ENCODE assay signal across 9 mouse cellular contexts in genomic region chr5:129761865-129762540, GRCm38 (mm10). TPM values are rescaled to one million over a fixed set of nuclear protein-coding genes. Genes with fewer than 3 reads are reported as not detected.
DNase-seq lines count a peak whose midpoint lies in the region; ATAC-seq and TF ChIP-seq lines count a peak whose summit lies in the region.
"Had no signal": no experiment of that assay in that cellular context is flagged by ENCODE, and none has a peak within 500 bp of the region (broad histone marks: within the 10 kb centered on the region; RNA-seq: fewer than 3 reads in every experiment).

No protein-coding gene starts in this region.

- peak overlapping the region; percentile 66 for H3K27ac ChIP-seq in ES-Bruce4 (ENCODE audit: insufficient read depth, low read length)
- peak overlapping the region; percentile 13; the same call in 1 of the 2 replicates for H3K27ac ChIP-seq in embryonic facial prominence, embryonic 11.5 days (replicated peaks; ENCODE audit: low read depth, low read length)
- peak overlapping the region; percentile 80 for H3K27ac ChIP-seq in hindbrain, embryonic 16.5 days (ENCODE audit: low read depth, low read length)
- peak overlapping the region; percentile 70 for H3K27ac ChIP-seq in limb, embryonic 14.5 days (replicated peaks; ENCODE audit: low read depth, low read length)
- H3K27ac ChIP-seq: liver, embryonic 13.5 days had no signal

- no peaks in the 10 kb centered on the region for H3K36me3 ChIP-seq in ES-Bruce4 (ENCODE audit: control insufficient read depth, insufficient read depth, low read length, poor library complexity, severe bottlenecking)
- no peaks in the 10 kb centered on the region for H3K36me3 ChIP-seq in embryonic facial prominence, embryonic 11.5 days (replicated peaks; ENCODE audit: control insufficient read depth, insufficient read depth, low read depth, low read length)
- H3K36me3 ChIP-seq in hindbrain, embryonic 16.5 days (ENCODE audit: control insufficient read depth, insufficient read depth, low read length), result peaks cover 4% of the 10 kb centered on the region; the same call in 1 of the 2 replicates
- H3K36me3 ChIP-seq in limb, embryonic 14.5 days (ENCODE audit: control insufficient read depth, insufficient read depth, low read length), result peaks cover 27% of the 10 kb centered on the region

- H3K27me3 ChIP-seq in ES-Bruce4 (ENCODE audit: control insufficient read depth, insufficient read depth, low read length, poor library complexity, severe bottlenecking), result no peaks in the 10 kb centered on the region
- H3K27me3 ChIP-seq in embryonic facial prominence, embryonic 11.5 days (ENCODE audit: control insufficient read depth, insufficient read depth, low read length), result no peaks in the 10 kb centered on the region
- H3K27me3 ChIP-seq in hindbrain, embryonic 16.5 days (replicated peaks; ENCODE audit: control insufficient read depth, insufficient read depth, low read length), result no peaks in the 10 kb centered on the region
- H3K27me3 ChIP-seq in limb, embryonic 14.5 days (ENCODE audit: control insufficient read depth, insufficient read depth, low read length), result no peaks in the 10 kb centered on the region
- H3K27me3 ChIP-seq: liver, embryonic 13.5 days had no signal

- no peak overlapping the region for H3K4me2 ChIP-seq in embryonic facial prominence, embryonic 11.5 days (ENCODE audit: low read depth, low read length)
- H3K4me2 ChIP-seq in hindbrain, embryonic 16.5 days (ENCODE audit: low read length), result no peak overlapping the region
- H3K4me2 ChIP-seq in limb, embryonic 14.5 days (replicated peaks; ENCODE audit: low read depth, low read length, severe bottlenecking), result no peak overlapping the region
- H3K4me2 ChIP-seq: liver, embryonic 13.5 days had no signal

- ATAC-seq in embryonic facial prominence, embryonic 11.5 days (replicated peaks; ENCODE audit: insufficient number of reproducible peaks, low FRiP score, low TSS enrichment, low read depth), result peak; percentile 62; the same call in 1 of the 2 replicates
- ATAC-seq in hindbrain, embryonic 16.5 days, result peak; percentile 96
- peak; percentile 55; the same call in 1 of the 2 replicates for ATAC-seq in limb, embryonic 14.5 days (ENCODE audit: low FRiP score, low read depth)
- no peak for ATAC-seq in CD4-positive, CD25-positive, alpha-beta regulatory T cell, adult 4 months
- no peak for ATAC-seq in inflammation-experienced regulatory T-cells, adult 6 months

- peak; percentile 26 for DNase-seq in embryonic facial prominence, embryonic 11.5 days (ENCODE audit: low spot score)
- DNase-seq in limb, embryonic 14.5 days (ENCODE audit: low spot score), result no peak
- no peak for DNase-seq in thymus, postnatal 36 days
- DNase-seq in urinary bladder, adult 18-20 months (ENCODE audit: low spot score in 2 of 2), result no peak
- DNase-seq: liver, embryonic 13.5 days had no signal

- H3K4me3 ChIP-seq in ES-Bruce4 (ENCODE audit: low read depth, low read length), result peak overlapping the region; percentile 19
- H3K4me3 ChIP-seq in embryonic facial prominence, embryonic 11.5 days (ENCODE audit: low read depth, low read length), result no peak overlapping the region
- H3K4me3 ChIP-seq in hindbrain, embryonic 16.5 days (ENCODE audit: low read length), result no peak overlapping the region
- no peak overlapping the region for H3K4me3 ChIP-seq in limb, embryonic 14.5 days (replicated peaks; ENCODE audit: low read length)
- H3K4me3 ChIP-seq: liver, embryonic 13.5 days had no signal

- no peak for TF ChIP-seq POLR2A in ES-Bruce4 (IDR thresholded peaks at IDR 0.05; ENCODE audit: insufficient read depth, low read length)
- TF ChIP-seq POLR2A in limb, embryonic 14.5 days (IDR thresholded peaks at IDR 0.05; ENCODE audit: borderline replicate concordance, extremely low read depth, insufficient read depth, insufficient read length), result no peak

- peak overlapping the region; percentile 2; the same call in 1 of the 2 replicates for H3K9ac ChIP-seq in ES-Bruce4 (ENCODE audit: low read depth, poor library complexity, severe bottlenecking)
- H3K9ac ChIP-seq in embryonic facial prominence, embryonic 11.5 days (replicated peaks; ENCODE audit: low read length), result 0 out of 2 replicates have a peak overlapping the region, but pooled peaks have one; percentile 5
- 0 out of 2 replicates have a peak overlapping the region, but pooled peaks have one; percentile 5 for H3K9ac ChIP-seq in hindbrain, embryonic 16.5 days (ENCODE audit: low read depth, low read length)
- H3K9ac ChIP-seq in limb, embryonic 14.5 days (ENCODE audit: low read depth, low read length, severe bottlenecking), result 0 out of 2 replicates have a peak overlapping the region, but pooled peaks have one; percentile 7
- H3K9ac ChIP-seq: liver, embryonic 13.5 days had no signal

- TF ChIP-seq EP300 in ES-Bruce4 (IDR thresholded peaks at IDR 0.05; ENCODE audit: insufficient read depth, low read depth, low read length), result peak; percentile 55

- TF ChIP-seq CTCF in ES-Bruce4 (IDR thresholded peaks at IDR 0.05; ENCODE audit: low read depth, low read length), result no peak

- H3K4me1 ChIP-seq in ES-Bruce4 (ENCODE audit: control insufficient read depth, insufficient read depth, low read length), result peaks cover 2% of the 10 kb centered on the region
- no peaks in the 10 kb centered on the region for H3K4me1 ChIP-seq in embryonic facial prominence, embryonic 11.5 days (ENCODE audit: control insufficient read depth, insufficient read depth, low read length)
- no peaks in the 10 kb centered on the region for H3K4me1 ChIP-seq in hindbrain, embryonic 16.5 days (ENCODE audit: control insufficient read depth, insufficient read depth, low read depth, low read length)
- H3K4me1 ChIP-seq in limb, embryonic 14.5 days (ENCODE audit: control insufficient read depth, insufficient read depth, low read length), result peaks cover 6% of the 10 kb centered on the region; the same call in 1 of the 2 replicates

- WGBS in embryonic facial prominence, embryonic 11.5 days, result 47% methylated on average over 18 of the region's 18 CpGs
- WGBS in hindbrain, embryonic 16.5 days, result 42% methylated on average over 18 of the region's 18 CpGs
- WGBS in limb, embryonic 14.5 days, result 46% methylated on average over 18 of the region's 18 CpGs

- no peaks in the 10 kb centered on the region for H3K9me3 ChIP-seq in ES-Bruce4 (replicated peaks; ENCODE audit: control insufficient read depth, insufficient read depth, low read length, poor library complexity, severe bottlenecking)
- no peaks in the 10 kb centered on the region for H3K9me3 ChIP-seq in embryonic facial prominence, embryonic 11.5 days (replicated peaks; ENCODE audit: control insufficient read depth, low read length)
- H3K9me3 ChIP-seq in hindbrain, embryonic 16.5 days (ENCODE audit: control insufficient read depth, low read length), result no peaks in the 10 kb centered on the region
- H3K9me3 ChIP-seq in limb, embryonic 14.5 days (ENCODE audit: control insufficient read depth, low read length), result no peaks in the 10 kb centered on the region
- H3K9me3 ChIP-seq: liver, embryonic 13.5 days had no signal

RNA-seq across cellular contexts. Expression of gene Psph, which starts 25.2 kb away (rescaled TPM):
- 28.7 and 31.4 TPM in 2 replicates for polyA plus RNA-seq in ES-Bruce4 (2011; ENCODE audit: insufficient read depth, insufficient read length, low read depth, missing spikeins)
- 34.9 and 36.0 TPM in 2 replicates for polyA plus RNA-seq in embryonic facial prominence, embryonic 11.5 days (2014; fragmentation: Nextera tagmentation; extraction: Ambion mirVana)
- 35.2 and 42.4 TPM in 2 replicates for polyA plus RNA-seq in hindbrain, embryonic 16.5 days (2015; fragmentation: Nextera tagmentation; extraction: Ambion mirVana)
- polyA plus RNA-seq in limb, embryonic 14.5 days (2012; rRNA removed), result 14.5 and 15.9 TPM in 2 replicates
- polyA plus RNA-seq in limb, embryonic 14.5 days (2014; fragmentation: Nextera tagmentation; extraction: Ambion mirVana), result 28.5 and 34.1 TPM in 2 replicates
- 10 to 100 TPM; 46.4 to 64.2 TPM for polyA plus RNA-seq in CD4-positive, CD25-positive, alpha-beta regulatory T cell, adult 4 months (2017; shearing (Covaris generic))
- polyA plus RNA-seq in inflammation-experienced regulatory T-cells, adult 6 months (2017; shearing (Covaris generic)), result 10 to 100 TPM; 43.6 to 79.5 (median 54.1) TPM

RNA-seq across cellular contexts. Expression of gene Nipsnap2, which starts 37.1 kb away (rescaled TPM):
- polyA plus RNA-seq in ES-Bruce4 (2011; ENCODE audit: insufficient read depth, insufficient read length, low read depth, missing spikeins), result 34.9 and 38.0 TPM in 2 replicates
- polyA plus RNA-seq in embryonic facial prominence, embryonic 11.5 days (2014; fragmentation: Nextera tagmentation; extraction: Ambion mirVana), result 85.1 and 92.1 TPM in 2 replicates
- 96.4 and 98.7 TPM in 2 replicates for polyA plus RNA-seq in hindbrain, embryonic 16.5 days (2015; fragmentation: Nextera tagmentation; extraction: Ambion mirVana)
- polyA plus RNA-seq in limb, embryonic 14.5 days (2012; rRNA removed), result 86.1 and 88.5 TPM in 2 replicates
- 114 and 117 TPM in 2 replicates for polyA plus RNA-seq in limb, embryonic 14.5 days (2014; fragmentation: Nextera tagmentation; extraction: Ambion mirVana)
- 10 to 100 TPM; 64.4 to 83.3 TPM for polyA plus RNA-seq in CD4-positive, CD25-positive, alpha-beta regulatory T cell, adult 4 months (2017; shearing (Covaris generic))
- 10 to 100 TPM; 52.3 to 79.8 (median 79.6) TPM for polyA plus RNA-seq in inflammation-experienced regulatory T-cells, adult 6 months (2017; shearing (Covaris generic))

RNA-seq across cellular contexts. Expression of gene Mrps17, which starts 46.7 kb away (rescaled TPM):
- 76.4 and 94.7 TPM in 2 replicates for polyA plus RNA-seq in ES-Bruce4 (2011; ENCODE audit: insufficient read depth, insufficient read length, low read depth, missing spikeins)
- 204 and 216 TPM in 2 replicates for polyA plus RNA-seq in embryonic facial prominence, embryonic 11.5 days (2014; fragmentation: Nextera tagmentation; extraction: Ambion mirVana)
- polyA plus RNA-seq in hindbrain, embryonic 16.5 days (2015; fragmentation: Nextera tagmentation; extraction: Ambion mirVana), result 171 and 176 TPM in 2 replicates
- polyA plus RNA-seq in limb, embryonic 14.5 days (2012; rRNA removed), result 110 and 133 TPM in 2 replicates
- 201 and 209 TPM in 2 replicates for polyA plus RNA-seq in limb, embryonic 14.5 days (2014; fragmentation: Nextera tagmentation; extraction: Ambion mirVana)
- polyA plus RNA-seq in CD4-positive, CD25-positive, alpha-beta regulatory T cell, adult 4 months (2017; shearing (Covaris generic)), result 100 to 1,000 TPM; 104 to 138 TPM
- polyA plus RNA-seq in inflammation-experienced regulatory T-cells, adult 6 months (2017; shearing (Covaris generic)), result 100 to 1,000 TPM; 109 to 124 (median 117) TPM

RNA-seq across cellular contexts. Expression of gene Sept14, which starts 53.7 kb away (rescaled TPM):
- polyA plus RNA-seq in ES-Bruce4 (2011; ENCODE audit: insufficient read depth, insufficient read length, low read depth, missing spikeins), result not detected in 2 replicates
- not detected in 2 replicates for polyA plus RNA-seq in embryonic facial prominence, embryonic 11.5 days (2014; fragmentation: Nextera tagmentation; extraction: Ambion mirVana)
- not detected in 2 replicates for polyA plus RNA-seq in hindbrain, embryonic 16.5 days (2015; fragmentation: Nextera tagmentation; extraction: Ambion mirVana)
- not detected in 2 replicates for polyA plus RNA-seq in limb, embryonic 14.5 days (2012; rRNA removed)
- polyA plus RNA-seq in limb, embryonic 14.5 days (2014; fragmentation: Nextera tagmentation; extraction: Ambion mirVana), result not detected in 2 replicates
- not detected for polyA plus RNA-seq in CD4-positive, CD25-positive, alpha-beta regulatory T cell, adult 4 months (2017; shearing (Covaris generic))
- polyA plus RNA-seq in inflammation-experienced regulatory T-cells, adult 6 months (2017; shearing (Covaris generic)), result not detected
- polyA plus RNA-seq: liver, embryonic 13.5 days had no signal

Comparison
In these comparisons a context has a peak if more than half of its experiments do, and no peak if none do; other contexts are left out.
1. H3K27ac ChIP-seq: peak in every context shown above with its lines; median percentile 80 in hindbrain, embryonic 16.5 days; 70 in limb, embryonic 14.5 days; 66 in ES-Bruce4; 13 in embryonic facial prominence, embryonic 11.5 days.
2. ATAC-seq: peak in embryonic facial prominence, embryonic 11.5 days (single experiment), hindbrain, embryonic 16.5 days (single experiment) and limb, embryonic 14.5 days (single experiment); none in CD4-positive, CD25-positive, alpha-beta regulatory T cell, adult 4 months (single experiment) and inflammation-experienced regulatory T-cells, adult 6 months (single experiment).
3. Peak in every context shown above with its lines, with median percentiles within 50 percentile points of each other: H3K9ac ChIP-seq.